Mouse (Mus musculus): Measurements from ENCODE around the gene Dicer1. TPM values are rescaled to one million over a fixed set of nuclear protein-coding genes. Genes with fewer than 3 reads are reported as not detected.
A peak's percentile ranks its signal among the peaks of the same experiment; 100 is the strongest.

The Dicer1 gene
- total and polyA plus RNA-seq, 3 experiments = 14.6 to 25.9 TPM; not detected in 1

DNA sequence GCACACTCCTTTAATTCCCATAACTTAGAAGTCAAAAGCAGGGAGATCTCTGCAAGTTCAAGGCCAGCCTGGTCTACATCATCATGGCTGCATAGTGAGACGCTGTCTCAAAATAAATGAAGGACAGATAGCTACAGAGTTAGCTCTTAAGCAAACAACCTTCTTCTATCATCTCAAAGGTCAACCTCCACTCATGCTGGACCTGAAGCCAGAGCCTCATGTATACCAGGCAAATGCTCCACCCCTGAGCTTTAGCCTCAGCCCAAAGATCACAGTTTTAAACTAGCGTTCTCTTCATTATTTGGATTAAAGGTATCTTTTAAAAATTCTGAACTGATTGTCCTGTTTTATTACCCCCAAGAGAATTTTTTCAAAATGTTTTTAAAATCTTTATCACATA, 5.2 kb downstream of the Dicer1 start:
- peaks cover 12 to 13% of the 10 kb centered on the region in 2 experiments for H3K4me1 ChIP-seq (ENCODE audit: control insufficient read depth in 1 of 2, insufficient read depth in 2 of 2, low read length in 2 of 2)
- H3K9me3 ChIP-seq (replicated peaks; ENCODE audit: insufficient read depth, low read length) = no peaks in the 10 kb centered on the region
- TF ChIP-seq UBTF (IDR thresholded peaks at IDR 0.05; ENCODE audit: borderline replicate concordance, insufficient read depth, low read depth, low read length) = no peak
- DNase-seq (ENCODE audit: low read depth, low spot score) = no peak
- H3K27ac ChIP-seq (ENCODE audit: control insufficient read depth, low read depth, low read length) = no peak overlapping the region
- H3K4me3 ChIP-seq (ENCODE audit: control insufficient read depth in 1 of 2, insufficient read depth in 1 of 2, low read depth in 2 of 2, low read length in 2 of 2) = no peak overlapping the region
- peaks cover 67% of the 10 kb centered on the region for H3K79me2 ChIP-seq (ENCODE audit: control insufficient read depth, insufficient read depth, low read length, poor library complexity)
- peaks cover 0 to 22% of the 10 kb centered on the region in 2 experiments; a peak in 2 of 4 replicates for H3K36me3 ChIP-seq (ENCODE audit: control insufficient read depth in 1 of 2, insufficient read depth in 2 of 2, low read length in 2 of 2)
- no peaks in the 10 kb centered on the region for H3K27me3 ChIP-seq (ENCODE audit: control insufficient read depth in 1 of 2, insufficient read depth in 2 of 2, low read length in 2 of 2)
- no peak overlapping the region for H3K9ac ChIP-seq (ENCODE audit: control insufficient read depth, low read depth, low read length, poor library complexity, severe bottlenecking)

DNA sequence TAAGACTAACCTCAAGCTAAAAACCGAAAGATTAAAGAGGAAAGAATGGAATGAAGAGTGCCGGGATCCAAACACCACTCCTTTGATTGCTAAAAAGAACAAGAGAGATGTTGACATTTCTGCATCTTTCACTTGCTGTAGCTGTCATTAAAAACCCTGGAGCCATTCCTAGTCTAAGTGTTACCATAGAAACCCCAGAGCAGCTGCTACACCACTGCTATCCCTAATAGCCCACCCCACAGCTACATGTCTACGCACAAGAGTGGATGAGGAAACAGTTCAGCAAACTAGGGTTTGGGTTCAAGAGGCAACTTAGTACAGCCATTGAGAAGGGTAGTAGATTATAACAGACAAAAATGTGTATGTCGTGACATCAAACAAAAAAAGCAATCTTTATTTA, 8.1 kb downstream of the Dicer1 start:
- H3K36me3 ChIP-seq (ENCODE audit: control insufficient read depth in 1 of 2, insufficient read depth in 2 of 2, low read length in 2 of 2) = peaks cover 0 to 17% of the 10 kb centered on the region in 2 experiments; a peak in 3 of 4 replicates
- H3K79me2 ChIP-seq (ENCODE audit: control insufficient read depth, insufficient read depth, low read length, poor library complexity) = peaks cover 56% of the 10 kb centered on the region
- no peak overlapping the region for H3K9ac ChIP-seq (ENCODE audit: control insufficient read depth, low read depth, low read length, poor library complexity, severe bottlenecking)
- no peaks in the 10 kb centered on the region for H3K27me3 ChIP-seq (ENCODE audit: control insufficient read depth in 1 of 2, insufficient read depth in 2 of 2, low read length in 2 of 2)
- H3K27ac ChIP-seq (ENCODE audit: control insufficient read depth, low read depth, low read length) = no peak overlapping the region
- H3K9me3 ChIP-seq (replicated peaks; ENCODE audit: insufficient read depth, low read length) = no peaks in the 10 kb centered on the region
- DNase-seq (ENCODE audit: low read depth, low spot score) = no peak
- H3K4me1 ChIP-seq (ENCODE audit: control insufficient read depth in 1 of 2, insufficient read depth in 2 of 2, low read length in 2 of 2) = peaks cover 8 to 9% of the 10 kb centered on the region in 2 experiments
- TF ChIP-seq TAL1 (IDR thresholded peaks at IDR 0.05; ENCODE audit: low read length) = no peak
- TF ChIP-seq MAX (IDR thresholded peaks at IDR 0.05; ENCODE audit: low read length) = no peak
- no peak for TF ChIP-seq ZMIZ1 (IDR thresholded peaks at IDR 0.05; ENCODE audit: low read depth, low read length)
- no peak for TF ChIP-seq TBP (IDR thresholded peaks at IDR 0.05; ENCODE audit: low read depth, low read length)
- no peak for TF ChIP-seq HCFC1 (IDR thresholded peaks at IDR 0.05; ENCODE audit: low read depth, low read length)
- no peak for TF ChIP-seq MAFK (IDR thresholded peaks at IDR 0.05; ENCODE audit: borderline replicate concordance, low read depth, low read length)
- TF ChIP-seq USF2 (IDR thresholded peaks at IDR 0.05; ENCODE audit: borderline replicate concordance in 1 of 2, insufficient read depth in 1 of 2, low read depth in 1 of 2, low read length in 2 of 2) = no peak
- H3K4me3 ChIP-seq (ENCODE audit: control insufficient read depth in 1 of 2, insufficient read depth in 1 of 2, low read depth in 2 of 2, low read length in 2 of 2) = no peak overlapping the region

DNA sequence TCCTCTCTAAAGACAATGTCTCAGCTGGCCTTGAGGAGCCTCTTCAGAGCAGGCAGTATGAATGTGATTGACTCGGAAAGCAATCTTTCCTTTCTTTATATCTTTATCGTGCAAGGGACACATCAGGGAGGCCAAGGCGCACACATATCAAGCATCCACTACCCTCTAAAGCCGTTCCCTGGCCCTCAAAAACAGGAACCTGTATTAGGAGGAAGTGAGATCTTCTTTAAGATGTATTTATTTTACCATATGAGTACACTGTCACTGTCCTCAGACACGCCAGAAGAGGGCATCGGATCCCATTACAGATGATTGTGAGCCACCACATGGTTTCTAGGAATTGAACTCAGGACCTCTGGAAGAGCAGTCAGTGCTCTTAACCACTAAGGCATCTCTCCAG, 9.5 kb downstream of the Dicer1 start:
- DNase-seq (ENCODE audit: low read depth, low spot score) = peak; percentile 88
- peaks cover 44% of the 10 kb centered on the region for H3K79me2 ChIP-seq (ENCODE audit: control insufficient read depth, insufficient read depth, low read length, poor library complexity)
- H3K27me3 ChIP-seq (ENCODE audit: control insufficient read depth in 1 of 2, insufficient read depth in 2 of 2, low read length in 2 of 2) = no peaks in the 10 kb centered on the region
- peak overlapping the region; percentile 33; the same call in 1 of the 2 replicates for H3K27ac ChIP-seq (ENCODE audit: control insufficient read depth, low read depth, low read length)
- no peaks in the 10 kb centered on the region for H3K9me3 ChIP-seq (replicated peaks; ENCODE audit: insufficient read depth, low read length)
- H3K9ac ChIP-seq (ENCODE audit: control insufficient read depth, low read depth, low read length, poor library complexity, severe bottlenecking) = no peak overlapping the region
- peak; percentile 20; the same call in 1 of the 2 replicates for TF ChIP-seq RAD21 (IDR thresholded peaks at IDR 0.05; ENCODE audit: low read depth, low read length)
- TF ChIP-seq ETS1 (IDR thresholded peaks at IDR 0.05; ENCODE audit: low read depth, low read length) = peak; percentile 67
- TF ChIP-seq MYC (IDR thresholded peaks at IDR 0.05; ENCODE audit: low read depth, low read length) = peak; percentile 78
- peak; percentile 52 to 70 for TF ChIP-seq EP300 (IDR thresholded peaks at IDR 0.05; ENCODE audit: low read depth in 1 of 2, low read length in 2 of 2)
- peak; percentile 81 for TF ChIP-seq RCOR1 (IDR thresholded peaks at IDR 0.05; ENCODE audit: low read depth, low read length)
- peak; percentile 6 to 48 (median 23); a peak in 2 of 6 replicates for TF ChIP-seq CTCF (IDR thresholded peaks at IDR 0.05 in 2 of 3, conservative IDR thresholded peaks at IDR 0.05 in 1 of 3; ENCODE audit: control insufficient read depth in 1 of 3, insufficient read depth in 1 of 3, low read depth in 2 of 3, low read length in 3 of 3, poor library complexity in 1 of 3, severe bottlenecking in 1 of 3)
- TF ChIP-seq SMC3 (IDR thresholded peaks at IDR 0.05; ENCODE audit: low read depth, low read length) = peak; percentile 43
- no peak for TF ChIP-seq ZMIZ1 (IDR thresholded peaks at IDR 0.05; ENCODE audit: low read depth, low read length)
- peak; percentile 66; the same call in 1 of the 2 replicates for TF ChIP-seq SIN3A (IDR thresholded peaks at IDR 0.05; ENCODE audit: low read length)
- no peak; the same call in 1 of the 2 replicates for TF ChIP-seq ELF1 (IDR thresholded peaks at IDR 0.05; ENCODE audit: low read depth, low read length)
- TF ChIP-seq KAT2A (conservative IDR thresholded peaks at IDR 0.05; ENCODE audit: low read depth, low read length) = no peak
- peak; percentile 56; the same call in 1 of the 2 replicates for TF ChIP-seq GATA1 (IDR thresholded peaks at IDR 0.05; ENCODE audit: low read depth, low read length)
- 0 out of 2 replicates have a peak, but pooled peaks have one; percentile 26 for TF ChIP-seq MXI1 (IDR thresholded peaks at IDR 0.05; ENCODE audit: low read depth, low read length)
- TF ChIP-seq TAL1 (IDR thresholded peaks at IDR 0.05; ENCODE audit: low read length) = peak; percentile 19; the same call in 1 of the 2 replicates
- TF ChIP-seq NRF1 (IDR thresholded peaks at IDR 0.05; ENCODE audit: insufficient read depth, low read depth, low read length, poor library complexity, severe bottlenecking) = no peak
- peak; percentile 62 for TF ChIP-seq TCF12 (IDR thresholded peaks at IDR 0.05; ENCODE audit: low read depth, low read length)
- peaks cover 8 to 9% of the 10 kb centered on the region in 2 experiments for H3K4me1 ChIP-seq (ENCODE audit: control insufficient read depth in 1 of 2, insufficient read depth in 2 of 2, low read length in 2 of 2)
- peaks cover 2 to 17% of the 10 kb centered on the region in 2 experiments for H3K36me3 ChIP-seq (ENCODE audit: control insufficient read depth in 1 of 2, insufficient read depth in 2 of 2, low read length in 2 of 2)
- no peak overlapping the region for H3K4me3 ChIP-seq (ENCODE audit: control insufficient read depth in 1 of 2, insufficient read depth in 1 of 2, low read depth in 2 of 2, low read length in 2 of 2)

All from MEL (cell line).